Mouse (Mus musculus) stomach, embryonic 15.5 days (tissue): ENCODE measurements around the gene Tmem128. TPM values are rescaled to one million over a fixed set of nuclear protein-coding genes. Genes with fewer than 3 reads are reported as not detected.

Experiments
- ATAC-seq: fragments of 200-750 bp; cut with Nextera tagmentation; 2 replicates; pipeline ENCODE4 v1.8.0; 2017; ENCODE audit warnings: low read depth, moderate number of reproducible peaks, moderate TSS enrichment; ENCODE audit not compliant: insufficient read depth, low FRiP score
- H3K27ac ChIP-seq: fragments of 300-500 bp; sonication (generic); 2 replicates; pipeline ENCODE4 v1.5.1; 2015; ENCODE audit warnings: mild to moderate bottlenecking, inconsistent platforms
- H3K27me3 ChIP-seq: fragments of 300-500 bp; sonication (generic); replicated peaks from 2 replicates; pipeline ENCODE4 v1.6.1; 2015; ENCODE audit warnings: inconsistent platforms
- H3K36me3 ChIP-seq: fragments of 300-500 bp; sonication (generic); 2 replicates; pipeline ENCODE4 v1.6.1; 2015; ENCODE audit warnings: inconsistent platforms
- H3K4me1 ChIP-seq: fragments of 300-500 bp; sonication (generic); 2 replicates; pipeline ENCODE4 v1.6.1; 2015; ENCODE audit warnings: inconsistent platforms
- H3K4me2 ChIP-seq: fragments of 300-500 bp; sonication (generic); 2 replicates; pipeline ENCODE4 v1.6.1; 2015; ENCODE audit warnings: mild to moderate bottlenecking, inconsistent platforms
- H3K4me3 ChIP-seq: fragments of 300-500 bp; sonication (generic); replicated peaks from 2 replicates; pipeline ENCODE4 v1.5.1; 2015; ENCODE audit warnings: inconsistent platforms
- H3K9ac ChIP-seq: fragments of 300-500 bp; sonication (generic); 2 replicates; pipeline ENCODE4 v1.6.1; 2015; ENCODE audit warnings: inconsistent platforms
- H3K9me3 ChIP-seq: fragments of 300-500 bp; sonication (generic); 2 replicates; pipeline ENCODE4 v1.6.1; 2016; ENCODE audit warnings: inconsistent platforms
- WGBS: fragments of 180-500 bp; shearing (Covaris S2); methylation state at CpG from one replicate; pipeline ENCODE4 v1.1.7; 2015; 5-methylcytosine and 5-hydroxymethylcytosine counted together
- polyA plus RNA-seq: library from polyadenylated mRNA; unstranded; fragments of >200 nt; fragmentation: Nextera tagmentation; extraction: Ambion mirVana; gene quantifications from 2 replicates; pipeline ENCODE4 v1.2.1, GENCODE M21; 2015

Gene Tmem128
- polyA plus RNA-seq = 67.1 and 70.1 TPM in 2 replicates

DNA sequence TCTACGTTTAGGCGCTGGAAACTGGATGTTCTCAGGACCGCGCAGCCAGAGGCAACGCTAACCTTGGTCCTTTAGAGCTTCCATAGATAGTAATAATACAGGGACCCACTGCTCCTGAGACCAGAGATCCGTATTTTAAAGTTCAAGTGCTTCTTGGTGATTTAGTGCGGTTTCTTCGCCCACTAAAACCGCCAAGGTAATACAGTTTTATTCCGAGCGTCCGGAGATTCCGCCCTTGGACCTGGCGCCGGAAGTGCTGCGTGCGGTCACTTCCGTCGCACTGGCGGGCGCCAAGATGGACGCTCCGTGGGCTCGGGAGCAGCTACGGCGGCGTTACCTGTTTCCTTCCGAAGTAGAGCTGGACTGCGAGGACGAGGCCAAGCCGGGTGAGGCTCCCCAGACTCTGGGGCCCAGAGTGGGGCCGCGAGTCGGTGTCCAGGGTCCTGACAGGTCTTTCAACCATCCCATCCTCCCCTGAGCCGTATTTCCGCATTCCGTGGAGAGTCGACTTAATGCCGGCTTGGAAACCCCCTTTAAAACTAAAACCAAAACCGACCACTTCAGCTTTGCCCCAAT, at the start of gene Tmem128:
TSS of gene Tmem128 (plus strand) at position 79 of the 576 bp plus-strand sequence.
- WGBS = under 1% methylated on average over 40 of the region's 40 CpGs
- ATAC-seq = peak; percentile 65
- no peaks in the 10 kb centered on the region for H3K27me3 ChIP-seq

DNA sequence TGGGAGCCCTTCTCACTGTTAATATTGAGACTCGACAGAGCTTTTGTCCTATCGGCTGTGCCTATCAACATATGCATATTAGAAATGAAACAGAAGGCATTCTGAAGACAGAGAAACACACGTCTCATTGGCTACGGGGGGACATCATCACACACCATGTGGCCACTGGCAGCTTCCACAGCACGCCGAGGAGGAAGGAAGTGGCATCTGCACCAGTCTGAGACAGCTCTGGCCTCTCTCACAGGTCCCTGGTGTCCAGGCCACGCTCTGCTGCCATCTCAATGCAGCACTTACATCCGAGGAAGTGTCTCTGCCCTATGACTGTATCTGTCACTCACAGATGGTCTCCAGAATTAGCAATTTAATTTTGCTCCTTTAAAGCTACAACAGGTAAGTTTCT, 48.3 kb upstream of the Tmem128 start:
- Histone ChIP-seq H3K9me3 (no peaks in the 10 kb centered on the region), H3K36me3 (peaks cover 24% of the 10 kb centered on the region), H3K9ac (no peak overlapping the region), H3K27me3 (no peaks in the 10 kb centered on the region), H3K27ac (no peak overlapping the region), H3K4me1 (no peaks in the 10 kb centered on the region), H3K4me3 (no peak overlapping the region), H3K4me2 (no peak overlapping the region)
- ATAC-seq = no peak
- 80% methylated on average over 8 of the region's 8 CpGs for WGBS

More for the DNA sequence above, at the start of gene Tmem128:
- Histone ChIP-seq H3K27ac (peak within 1 kb of the TSS; percentile 91), H3K9ac (peak within 1 kb of the TSS; percentile 67), H3K9me3 (no peaks in the 10 kb centered on the region), H3K4me2 (peak within 1 kb of the TSS; percentile 80), H3K4me3 (peak within 1 kb of the TSS; percentile 83), H3K4me1 (peaks cover 5% of the 10 kb centered on the region; the same call in 1 of the 2 replicates), H3K36me3 (peaks cover 26% of the 10 kb centered on the region)

DNA sequence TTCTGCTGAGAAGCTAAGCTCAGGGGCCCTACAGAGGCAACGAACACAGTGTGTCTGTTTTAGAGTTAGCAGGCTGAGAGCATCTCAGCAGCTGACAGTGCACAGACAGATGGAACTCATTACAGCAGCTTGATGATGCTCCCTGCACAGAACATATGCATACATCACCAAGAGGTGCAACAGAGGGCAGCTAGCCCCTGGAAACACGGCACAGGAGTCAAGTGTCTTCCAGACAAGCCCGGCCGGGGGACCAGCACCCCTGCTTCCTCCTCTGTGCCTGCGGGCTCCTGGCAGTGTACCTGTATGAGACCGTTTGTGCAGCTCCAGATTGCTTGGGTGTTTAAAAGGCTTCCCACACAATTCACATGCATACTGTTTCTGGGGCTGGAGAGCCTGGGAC, 47.0 kb upstream of the Tmem128 start:
- Histone ChIP-seq H3K4me1 (no peaks in the 10 kb centered on the region), H3K4me2 (no peak overlapping the region), H3K36me3 (peaks cover 24% of the 10 kb centered on the region), H3K27ac (no peak overlapping the region), H3K27me3 (no peaks in the 10 kb centered on the region), H3K4me3 (no peak overlapping the region), H3K9me3 (no peaks in the 10 kb centered on the region), H3K9ac (no peak overlapping the region)
- 82% methylated on average over 6 of the region's 6 CpGs for WGBS
- no peak for ATAC-seq

DNA sequence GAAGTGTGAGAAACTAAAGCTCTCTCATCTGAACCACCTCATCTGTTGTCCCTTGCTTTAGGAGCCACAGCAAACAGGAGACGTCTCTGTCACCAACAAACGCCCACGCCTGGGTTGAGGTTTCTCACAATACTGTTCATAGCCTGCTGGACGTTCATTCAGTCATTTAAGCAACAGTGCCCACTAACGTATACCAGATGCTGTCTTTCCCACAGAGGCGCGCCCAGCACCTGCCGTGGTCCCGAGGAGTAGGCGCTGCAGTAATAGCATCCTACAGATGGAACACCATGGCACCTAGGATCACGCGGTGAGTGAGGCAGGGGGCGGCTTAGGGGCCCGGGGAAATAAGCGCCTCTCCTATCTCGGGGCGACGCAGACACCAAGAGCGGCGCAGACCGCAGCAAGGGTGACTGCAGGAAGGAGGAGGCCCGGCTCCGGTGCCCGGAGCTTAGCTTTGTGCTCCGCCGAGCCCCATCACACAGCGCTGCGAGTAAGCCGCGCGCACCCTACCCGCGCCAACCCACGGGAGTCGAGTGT, 40.1 kb upstream of the Tmem128 start:
- H3K27ac ChIP-seq = peak overlapping the region; percentile 27; the same call in 1 of the 2 replicates
- H3K9ac ChIP-seq = peak overlapping the region; percentile 79
- H3K4me1 ChIP-seq = peaks cover 15% of the 10 kb centered on the region
- peak; percentile 70 for ATAC-seq
- peak overlapping the region; percentile 72 for H3K4me2 ChIP-seq
- H3K36me3 ChIP-seq = no peaks in the 10 kb centered on the region; the same call in 1 of the 2 replicates
- under 1% methylated on average over 35 of the region's 35 CpGs for WGBS
- H3K9me3 ChIP-seq = no peaks in the 10 kb centered on the region
- H3K27me3 ChIP-seq = no peaks in the 10 kb centered on the region
- peak overlapping the region; percentile 74 for H3K4me3 ChIP-seq

DNA sequence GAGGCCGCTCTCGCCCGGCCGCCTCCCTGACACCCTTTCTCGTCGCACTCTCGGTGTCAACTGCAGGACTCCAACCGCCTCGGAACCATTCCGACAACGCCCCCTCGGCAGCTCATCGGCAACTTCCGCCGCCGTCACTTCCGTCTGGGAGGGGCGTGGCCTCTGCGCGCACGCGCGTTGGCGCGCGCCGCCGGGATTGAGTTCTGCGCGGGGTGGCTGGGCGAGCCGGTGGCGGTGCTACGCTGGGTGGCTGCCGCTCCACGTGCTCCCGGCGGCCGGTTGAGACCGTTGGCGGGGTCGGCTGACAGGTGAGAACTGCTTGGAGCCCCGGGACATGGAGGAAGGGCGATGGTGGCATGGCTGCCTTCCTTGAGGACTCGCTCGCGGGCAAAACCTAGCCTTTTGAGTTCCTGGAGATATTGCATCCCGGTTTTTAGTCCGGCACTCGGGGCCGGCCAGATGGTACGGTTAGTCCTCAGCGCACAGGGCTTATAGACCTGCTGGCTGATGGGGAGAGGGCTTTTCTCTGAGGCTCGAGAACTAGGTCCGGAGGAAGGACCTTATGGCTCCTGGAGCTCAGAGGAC, 39.6 kb upstream of the Tmem128 start, which contains the start of the genes Zbtb49 and Lyar:
TSS of gene Zbtb49 (minus strand) at position 130 of the 585 bp plus-strand sequence.
TSS of gene Lyar (plus strand) at position 143 of the 585 bp plus-strand sequence.
- peak within 1 kb of the TSS; percentile 79 for H3K9ac ChIP-seq
- H3K27ac ChIP-seq = peak within 1 kb of the TSS; percentile 44; the same call in 1 of the 2 replicates
- under 1% methylated on average over 53 of the region's 55 CpGs for WGBS

DNA sequence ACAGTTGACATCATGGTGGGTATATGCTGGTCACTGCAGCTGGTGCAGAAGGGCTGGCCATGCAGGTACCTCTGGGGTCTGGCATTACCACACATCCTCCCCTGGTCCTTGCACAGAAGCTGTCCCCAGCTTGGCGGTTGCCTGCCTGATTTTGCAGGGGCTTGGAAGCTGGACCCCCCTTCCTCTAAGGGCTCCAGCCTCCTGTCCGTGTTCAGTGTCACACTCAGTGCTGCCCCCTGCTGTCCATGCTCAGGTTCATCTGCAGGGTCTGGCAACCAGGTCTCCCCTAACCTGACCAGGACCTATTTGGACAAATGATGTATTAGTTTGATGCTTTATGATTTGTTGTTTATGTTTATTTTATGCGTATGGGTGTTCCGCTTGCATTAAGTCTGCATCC, 24.6 kb upstream of the Tmem128 start:
- no peak overlapping the region for H3K27ac ChIP-seq
- 62% methylated on average over 4 of the region's 4 CpGs for WGBS
- no peaks in the 10 kb centered on the region for H3K9me3 ChIP-seq
- ATAC-seq = no peak
- H3K9ac ChIP-seq = no peak overlapping the region
- H3K4me2 ChIP-seq = no peak overlapping the region
- no peak overlapping the region for H3K4me3 ChIP-seq
- no peaks in the 10 kb centered on the region for H3K27me3 ChIP-seq
- peaks cover 22% of the 10 kb centered on the region for H3K36me3 ChIP-seq
- H3K4me1 ChIP-seq = no peaks in the 10 kb centered on the region

More for the DNA sequence above, 39.6 kb upstream of the Tmem128 start, which contains the start of the genes Zbtb49 and Lyar:
- no peaks in the 10 kb centered on the region for H3K27me3 ChIP-seq
- peak within 1 kb of the TSS; percentile 74 for H3K4me3 ChIP-seq
- no peaks in the 10 kb centered on the region; the same call in 1 of the 2 replicates for H3K36me3 ChIP-seq
- no peaks in the 10 kb centered on the region for H3K9me3 ChIP-seq
- ATAC-seq = peak; percentile 92
- H3K4me1 ChIP-seq = peaks cover 15% of the 10 kb centered on the region
- peak within 1 kb of the TSS; percentile 72 for H3K4me2 ChIP-seq

DNA sequence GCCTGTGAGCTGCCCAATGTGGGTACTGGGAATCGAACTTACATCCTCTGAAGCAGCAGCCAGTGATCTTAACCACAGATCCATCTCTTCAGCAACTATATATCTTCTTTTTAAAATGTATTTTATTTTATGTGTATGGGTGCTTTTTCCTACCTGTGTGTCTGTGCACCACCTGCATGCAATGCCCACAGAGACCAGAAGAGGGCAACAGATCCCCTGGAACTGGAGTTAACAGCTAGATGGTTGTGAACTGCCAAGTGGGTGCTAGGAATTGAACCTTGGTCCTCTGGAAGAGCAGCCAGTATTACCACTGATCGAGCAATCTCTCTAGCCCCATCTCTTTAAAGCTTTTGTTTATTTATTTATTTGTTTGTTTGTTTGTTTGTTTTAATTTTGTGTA, 23.4 kb upstream of the Tmem128 start:
- no peak overlapping the region for H3K27ac ChIP-seq
- no peak overlapping the region for H3K4me3 ChIP-seq
- no peak for ATAC-seq
- no peaks in the 10 kb centered on the region for H3K4me1 ChIP-seq
- no peak overlapping the region for H3K9ac ChIP-seq
- H3K36me3 ChIP-seq = peaks cover 13% of the 10 kb centered on the region
- 94% methylated on average over 2 of the region's 2 CpGs for WGBS
- H3K9me3 ChIP-seq = no peaks in the 10 kb centered on the region
- H3K4me2 ChIP-seq = no peak overlapping the region
- no peaks in the 10 kb centered on the region for H3K27me3 ChIP-seq

DNA sequence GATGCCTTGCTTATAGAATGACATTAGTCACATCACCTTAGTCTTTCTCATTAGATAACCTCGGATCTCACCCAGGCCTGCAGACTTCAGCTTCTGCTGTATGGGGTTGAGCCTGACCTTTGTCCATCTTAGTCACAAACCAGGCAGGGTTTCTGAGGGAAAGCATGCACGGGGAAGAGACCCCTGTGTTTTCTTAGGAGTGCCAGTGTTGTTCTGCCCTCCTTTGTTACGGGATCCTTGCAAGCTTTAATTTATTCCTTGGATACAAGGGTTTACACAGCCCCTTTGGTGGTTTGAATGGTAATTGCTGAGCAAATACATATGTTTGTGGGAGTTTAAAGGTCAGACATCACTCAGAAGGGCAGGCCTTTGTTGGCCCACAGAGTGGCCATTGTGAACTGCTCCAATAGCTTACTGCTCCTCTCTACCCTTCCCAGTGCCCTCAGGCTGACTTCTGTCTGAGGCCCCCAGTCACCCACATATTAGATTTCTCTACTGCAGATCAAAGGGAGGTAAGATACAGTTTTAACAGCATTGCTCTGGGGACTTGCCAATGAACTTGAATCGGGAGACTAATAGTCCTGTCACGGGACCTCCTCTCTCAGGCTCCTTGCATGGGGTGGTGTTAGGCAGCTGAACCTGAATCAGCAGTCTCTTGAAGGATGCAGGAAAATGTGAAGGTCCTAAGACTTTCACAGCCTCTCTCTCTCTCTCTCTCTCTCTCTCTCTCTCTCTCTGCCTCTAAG, 19.1 kb upstream of the Tmem128 start:
- Histone ChIP-seq H3K27me3 (no peaks in the 10 kb centered on the region), H3K4me2 (no peak overlapping the region), H3K27ac (no peak overlapping the region), H3K9me3 (no peaks in the 10 kb centered on the region), H3K4me3 (no peak overlapping the region), H3K9ac (no peak overlapping the region), H3K4me1 (no peaks in the 10 kb centered on the region), H3K36me3 (no peaks in the 10 kb centered on the region)
- whole genome bisulfite sequencing = 45% methylated on average over 5 of the region's 5 CpGs
- peak; percentile 70 for ATAC-seq

DNA sequence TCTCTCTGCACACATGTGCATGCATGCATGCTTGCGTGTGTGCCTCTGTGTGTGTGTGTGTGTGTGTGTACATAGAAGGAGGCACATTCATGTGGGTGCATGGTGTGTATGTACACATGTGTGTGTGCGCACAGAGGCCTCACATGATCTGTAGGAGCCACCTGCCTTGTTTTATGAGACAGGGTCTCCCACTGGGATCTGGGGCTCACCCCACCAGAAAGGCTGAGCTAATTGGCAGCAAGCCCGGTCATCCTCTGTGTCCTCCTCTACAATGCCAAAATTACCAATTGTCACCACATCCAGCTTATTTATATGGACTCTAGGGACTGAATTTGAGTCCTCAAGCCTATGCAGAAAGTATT, 18.5 kb upstream of the Tmem128 start:
- Histone ChIP-seq H3K4me1 (no peaks in the 10 kb centered on the region), H3K9ac (no peak overlapping the region), H3K27ac (no peak overlapping the region), H3K27me3 (no peaks in the 10 kb centered on the region), H3K4me3 (no peak overlapping the region), H3K36me3 (no peaks in the 10 kb centered on the region), H3K4me2 (no peak overlapping the region), H3K9me3 (no peaks in the 10 kb centered on the region)
- ATAC-seq = no peak
- WGBS = 82% methylated on average over 3 of the region's 3 CpGs

DNA sequence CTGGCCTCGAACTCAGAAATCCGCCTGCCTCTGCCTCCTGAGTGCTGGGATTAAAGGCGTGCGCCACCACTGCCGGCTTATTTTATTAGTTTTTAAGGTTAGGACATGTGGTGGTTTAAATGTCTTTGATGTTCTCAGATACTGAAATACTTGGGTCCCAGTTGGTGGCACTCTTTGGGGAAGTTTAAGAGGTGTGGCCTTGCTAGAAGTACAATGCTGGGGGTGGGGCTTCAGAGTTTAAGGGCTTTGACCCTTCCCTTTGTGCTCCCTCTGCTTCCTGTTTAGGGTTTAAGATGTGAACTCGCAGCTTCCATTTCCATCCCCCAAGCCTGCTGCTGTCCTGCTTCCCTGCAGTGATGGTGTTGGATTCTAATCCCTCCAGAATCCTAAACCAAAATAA, 18.0 kb upstream of the Tmem128 start:
- H3K9me3 ChIP-seq = no peaks in the 10 kb centered on the region
- no peak overlapping the region for H3K9ac ChIP-seq
- H3K4me2 ChIP-seq = no peak overlapping the region
- WGBS = 78% methylated on average over 6 of the region's 6 CpGs
- H3K36me3 ChIP-seq = no peaks in the 10 kb centered on the region
- ATAC-seq = no peak
- H3K4me1 ChIP-seq = no peaks in the 10 kb centered on the region
- no peak overlapping the region for H3K27ac ChIP-seq
- H3K27me3 ChIP-seq = no peaks in the 10 kb centered on the region
- no peak overlapping the region for H3K4me3 ChIP-seq

DNA sequence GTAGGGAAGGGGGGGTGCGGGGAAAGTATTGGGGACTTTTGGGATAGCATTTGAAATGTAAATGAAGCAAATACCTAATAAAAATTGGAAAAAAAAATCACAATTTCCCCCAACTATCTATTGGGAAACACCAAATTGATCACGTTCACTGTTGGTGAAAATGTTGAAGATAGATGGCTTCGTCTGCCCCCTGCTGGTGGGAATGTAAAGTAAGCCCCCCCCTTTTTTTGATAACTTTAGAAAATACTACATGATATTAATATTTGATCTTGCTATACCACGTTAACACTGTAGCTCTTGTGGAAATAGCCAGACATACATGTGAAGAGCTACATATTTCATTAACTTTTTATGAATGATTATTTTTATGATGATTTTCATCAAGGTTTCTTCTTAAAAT, 4.8 kb upstream of the Tmem128 start:
- H3K4me3 ChIP-seq = no peak overlapping the region
- no peak overlapping the region for H3K27ac ChIP-seq
- no peak overlapping the region for H3K4me2 ChIP-seq
- H3K27me3 ChIP-seq = no peaks in the 10 kb centered on the region
- 42% methylated on average over 4 of the region's 4 CpGs for WGBS
- no peak for ATAC-seq
- no peak overlapping the region for H3K9ac ChIP-seq
- no peaks in the 10 kb centered on the region for H3K9me3 ChIP-seq
- no peaks in the 10 kb centered on the region for H3K36me3 ChIP-seq
- H3K4me1 ChIP-seq = no peaks in the 10 kb centered on the region

DNA sequence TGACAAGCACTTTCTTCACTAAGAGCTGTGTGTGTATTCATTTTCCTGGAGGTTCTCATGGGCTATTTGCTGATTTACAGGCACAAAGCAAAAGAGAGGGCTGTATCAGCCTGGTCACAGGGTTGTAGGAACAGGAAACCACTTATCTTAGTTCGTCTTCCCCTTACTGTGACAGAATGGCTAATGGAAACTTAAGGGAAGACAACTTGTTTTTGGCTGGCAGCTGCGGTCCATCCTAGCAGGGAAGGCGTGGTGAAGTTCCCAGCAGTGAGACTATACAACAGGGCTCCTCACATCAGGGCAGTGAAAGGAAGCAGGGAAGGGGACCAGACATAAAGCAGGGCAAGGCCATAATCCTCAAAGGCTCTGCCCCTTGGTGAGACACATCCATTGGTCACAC, 4.3 kb upstream of the Tmem128 start:
- Histone ChIP-seq H3K36me3 (no peaks in the 10 kb centered on the region), H3K9me3 (no peaks in the 10 kb centered on the region), H3K4me1 (no peaks in the 10 kb centered on the region), H3K27me3 (no peaks in the 10 kb centered on the region), H3K9ac (no peak overlapping the region), H3K27ac (no peak overlapping the region), H3K4me3 (no peak overlapping the region), H3K4me2 (no peak overlapping the region)
- 65% methylated on average over 3 of the region's 3 CpGs for WGBS
- ATAC-seq = no peak
